Mouse (Mus musculus) megakaryocyte-erythroid progenitor cell, adult 5 weeks (primary cell): ENCODE results near the gene Smdt1. TPM values are rescaled to one million over a fixed set of nuclear protein-coding genes. Genes with fewer than 3 reads are reported as not detected.

Source experiments
- polyA plus RNA-seq: library from polyadenylated mRNA; stranded (reverse); fragments of >175 nt; gene quantifications from 2 replicates; pipeline ENCODE4 v1.2.3, GENCODE M21; 2012

Gene Smdt1
- 126 and 146 TPM in 2 replicates for polyA plus RNA-seq

DNA sequence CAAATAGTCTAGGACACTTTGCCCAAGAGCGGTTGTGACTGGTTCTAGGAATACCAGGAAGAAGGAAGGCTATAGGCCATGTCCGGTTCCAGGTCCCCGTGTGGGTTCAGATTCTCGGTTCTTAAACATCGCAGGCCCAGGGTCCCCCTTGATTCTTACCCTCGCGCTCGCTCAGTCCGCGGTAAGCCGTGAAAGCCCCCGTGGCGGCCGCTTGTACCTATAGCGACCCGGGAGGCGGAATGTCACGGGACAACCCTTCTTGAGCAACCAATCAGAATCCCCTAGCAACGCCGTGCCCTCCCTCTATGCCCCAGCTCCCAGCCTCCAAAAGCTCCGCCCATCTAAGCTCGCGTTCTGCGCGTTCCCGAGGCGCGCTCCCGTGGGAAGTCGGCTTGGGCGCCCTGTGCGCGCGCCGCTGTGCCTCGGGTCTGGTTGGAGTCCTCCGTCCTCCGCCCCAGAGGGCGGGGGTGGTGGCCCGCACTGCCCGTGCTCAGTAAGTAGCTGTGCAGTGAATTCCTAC lies at the start of gene Smdt1, which contains the start of the genes Naga and Pheta2:
Gene Smdt1 (plus strand): TSS at position 367 of the 520 bp plus-strand sequence.
Gene Naga (minus strand): TSS at position 333 of the 520 bp plus-strand sequence.
Gene Pheta2 (plus strand): TSS at position 350 of the 520 bp plus-strand sequence.

GRCm38 (mm10) chr15:82298764-82299561 lies 39.8 kb upstream of the Smdt1 start, which contains the start of gene Wbp2nl:
Gene Wbp2nl (plus strand): TSS chr15:82298954.

DNA sequence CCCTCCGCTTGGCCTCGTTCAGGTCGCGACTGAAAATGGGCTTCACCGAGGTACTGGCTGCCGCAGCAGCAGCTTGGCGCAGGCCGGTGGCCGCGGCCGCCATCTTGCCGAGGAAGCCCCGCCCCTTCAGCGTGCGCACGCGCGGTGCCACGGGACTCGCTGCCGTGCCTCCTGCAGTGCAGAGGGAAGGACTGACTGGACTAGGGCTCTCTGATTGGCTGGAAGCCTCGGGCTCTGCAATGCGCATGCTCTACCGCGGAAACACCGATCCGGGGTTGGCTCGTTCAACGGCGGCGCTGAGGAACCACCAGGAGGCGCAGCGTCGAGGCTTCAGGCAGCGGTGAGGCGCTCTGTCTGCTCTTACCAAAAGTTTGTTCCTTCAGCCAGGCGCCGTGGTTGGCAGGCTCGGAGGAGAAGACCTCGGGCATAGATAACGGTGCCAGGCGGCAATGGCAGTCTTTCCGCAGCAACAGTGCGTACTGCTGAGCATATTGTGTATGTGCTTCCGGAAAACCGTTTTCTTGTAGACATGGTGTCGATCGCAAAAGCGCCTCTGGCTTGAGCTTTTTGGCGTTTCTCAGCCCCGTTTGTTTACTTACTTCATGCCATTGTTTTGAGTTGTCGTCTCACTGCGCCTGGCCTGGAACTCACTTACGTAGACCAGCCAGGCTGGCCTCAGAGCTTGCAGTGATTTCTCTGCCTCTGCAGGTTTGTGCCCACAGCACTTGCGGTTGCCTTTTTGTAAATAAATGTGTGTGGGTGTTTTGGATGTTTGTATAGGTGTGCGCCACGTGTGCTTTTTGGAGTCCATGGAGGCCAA lies 15.6 kb downstream of the Smdt1 start, which contains the start of gene Ndufa6:
Gene Ndufa6 (minus strand): TSS at position 197 of the 820 bp plus-strand sequence.

DNA sequence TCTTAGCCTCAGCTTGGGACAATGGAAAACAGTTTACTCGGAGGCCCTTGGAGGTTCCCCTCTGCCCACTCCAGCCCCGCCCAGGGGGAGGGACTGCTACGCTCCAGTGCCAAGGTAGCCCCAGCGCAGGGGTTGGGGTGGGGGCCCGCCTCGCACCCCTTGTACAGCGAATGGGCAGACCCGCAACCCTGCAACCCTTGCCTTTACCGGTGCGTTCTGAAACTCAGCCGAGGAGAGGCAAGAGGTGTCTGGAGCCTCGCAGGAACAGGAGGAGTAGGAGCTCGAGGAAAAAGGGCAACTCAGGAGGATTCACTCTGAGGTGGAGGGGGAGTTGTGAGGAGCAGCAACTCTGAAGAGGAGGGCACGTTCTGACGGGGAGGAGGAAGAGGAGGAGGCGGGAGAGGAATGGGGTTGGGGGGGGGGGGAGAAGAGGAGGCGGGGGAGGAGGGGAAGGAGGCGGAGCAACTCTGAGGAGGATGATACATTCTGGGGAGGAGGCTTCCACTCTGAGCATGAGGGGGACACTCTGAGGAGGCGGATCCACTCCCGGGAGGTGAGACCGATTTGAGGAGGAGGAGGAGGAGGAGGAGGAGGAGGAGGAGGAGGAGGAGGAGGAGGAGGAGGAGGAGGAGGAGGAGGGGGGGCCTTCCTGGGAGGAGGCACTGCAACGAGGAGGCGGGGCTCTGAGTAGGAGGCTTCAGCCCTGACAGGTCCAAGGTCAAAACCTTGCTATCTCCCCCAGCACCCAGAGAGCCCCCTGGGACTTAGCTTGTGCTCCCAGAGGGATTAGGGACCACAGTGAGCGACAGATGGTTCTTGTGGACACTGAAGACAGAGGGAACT lies 41.3 kb downstream of the Smdt1 start, which contains the start of gene Cyp2d22:
Gene Cyp2d22 (minus strand): TSS at position 390 of the 843 bp plus-strand sequence.

DNA sequence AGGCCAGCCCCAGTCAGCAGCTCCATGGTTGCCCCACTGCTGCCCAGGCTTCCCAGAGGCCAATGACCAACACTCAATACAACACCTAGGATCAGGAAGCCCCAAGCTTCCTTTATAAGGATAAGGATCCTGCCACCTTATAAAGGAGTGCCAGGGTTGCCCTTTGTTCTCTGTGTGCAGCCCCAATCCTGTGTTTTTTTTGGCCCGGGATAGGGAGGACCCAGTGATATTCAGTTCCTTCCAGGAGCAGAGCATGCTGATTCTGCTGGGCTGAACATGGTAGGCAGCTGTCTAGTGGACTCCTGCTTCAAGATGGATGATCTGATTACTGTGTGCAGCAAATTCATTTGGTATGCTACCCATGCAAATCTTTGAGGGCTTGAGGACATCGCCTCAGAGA lies 55.2 kb downstream of the Smdt1 start, which contains the start of gene Cyp2d11:
Gene Cyp2d11 (minus strand): TSS at position 101 of the 400 bp plus-strand sequence.

Other genes starting within 250 kb of the Smdt1 start
- gene Ccdc134, start 211.0 kb upstream of the Smdt1 start, polyA plus RNA-seq = 13.8 and 14.7 TPM in 2 replicates
- 297 and 300 TPM in 2 replicates for gene Srebf2, start 191.8 kb upstream of the Smdt1 start, polyA plus RNA-seq
- 4.9 and 16.3 TPM in 2 replicates for gene Shisa8, start 126.1 kb upstream of the Smdt1 start, polyA plus RNA-seq
- gene Tnfrsf13c, start 114.6 kb upstream of the Smdt1 start, polyA plus RNA-seq = 10.6 and 13.7 TPM in 2 replicates
- gene Cenpm, start 94.2 kb upstream of the Smdt1 start, polyA plus RNA-seq = 93.2 and 113 TPM in 2 replicates
- gene 1500009C09Rik, start 86.6 kb upstream of the Smdt1 start, polyA plus RNA-seq = not detected in 2 replicates
- gene Sept3, start 64.1 kb upstream of the Smdt1 start, polyA plus RNA-seq = 0.25 and 0.28 TPM in 2 replicates
- 0.07 TPM in 1 of 2 replicates, not detected in the other for gene Wbp2nl, start 40.0 kb upstream of the Smdt1 start, polyA plus RNA-seq
- gene Naga, start within 50 bp of the Smdt1 start, polyA plus RNA-seq = 216 and 233 TPM in 2 replicates
- 2.9 and 3.3 TPM in 2 replicates for gene Pheta2, start within 50 bp of the Smdt1 start, polyA plus RNA-seq
- gene Ndufa6, start 15.4 kb downstream of the Smdt1 start, polyA plus RNA-seq = 334 and 349 TPM in 2 replicates
- gene Cyp2d22, start 41.3 kb downstream of the Smdt1 start, polyA plus RNA-seq = 0.16 and 0.25 TPM in 2 replicates
- gene Cyp2d11, start 55.1 kb downstream of the Smdt1 start, polyA plus RNA-seq = not detected in 2 replicates
- not detected in 2 replicates for gene Cyp2d10, start 68.2 kb downstream of the Smdt1 start, polyA plus RNA-seq
- not detected in 2 replicates for gene Cyp2d9, start 94.5 kb downstream of the Smdt1 start, polyA plus RNA-seq
- not detected in 2 replicates for gene Cyp2d12, start 216.1 kb downstream of the Smdt1 start, polyA plus RNA-seq